Mouse (Mus musculus) G1E (cell line): ENCODE results near the gene Ltbr.

Experiments used
- CTCF ChIP-seq: IDR thresholded peaks from 2 replicates; pipeline ENCODE4 v1.5.1; 2012; ENCODE audit warnings: low read depth, low read length, inconsistent platforms, mixed read lengths
- GATA1 ChIP-seq: IDR thresholded peaks from 2 replicates; pipeline ENCODE4 v1.6.1; 2012; ENCODE audit warnings: borderline replicate concordance, low read length, inconsistent platforms, mixed read lengths

DNA sequence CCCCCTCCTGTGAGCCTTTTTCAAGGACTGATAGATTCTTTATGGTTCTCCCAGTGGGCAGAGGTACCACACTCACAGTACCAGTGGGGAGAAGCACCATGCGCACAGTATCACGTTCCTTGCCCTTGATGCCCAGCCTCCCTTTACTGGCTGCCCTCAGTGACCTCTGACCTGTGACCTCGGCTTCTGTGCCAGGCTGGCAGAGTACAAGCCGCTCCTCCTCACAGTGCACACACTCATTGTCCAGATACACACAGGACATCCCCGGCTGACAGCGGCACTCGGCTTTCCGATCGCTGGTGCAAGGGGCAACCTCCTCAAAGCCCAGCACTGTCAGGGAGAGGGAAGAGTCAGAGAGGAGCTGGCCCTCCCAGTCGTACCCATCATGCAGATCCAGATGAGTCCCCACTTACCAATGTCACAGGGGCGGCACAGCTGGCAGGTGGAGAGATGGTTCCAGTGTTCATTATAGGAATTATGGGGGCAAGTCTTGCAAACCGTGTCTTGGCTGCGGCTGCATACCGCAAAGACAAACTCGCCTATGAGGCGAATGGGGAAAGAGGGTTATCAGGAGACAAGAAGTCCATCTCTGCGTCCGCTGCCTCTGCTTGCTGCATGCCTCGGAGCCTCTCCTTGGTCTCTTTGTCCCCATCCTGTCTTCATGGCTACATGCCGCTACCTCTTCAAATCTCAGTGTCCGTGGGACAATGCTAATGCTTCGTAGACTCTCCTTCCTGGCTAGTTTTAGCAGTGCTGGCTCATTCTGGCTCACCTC is 917 bp downstream of the Ltbr start:
- TF ChIP-seq CTCF (no peak), GATA1 (no peak)
